Mouse (Mus musculus) gonadal fat pad, adult 2 months (tissue): ENCODE results near the gene Klkb1. TPM values are rescaled to one million over a fixed set of nuclear protein-coding genes. Genes with fewer than 3 reads are reported as not detected.
A peak's percentile ranks its signal among the peaks of the same experiment; 100 is the strongest.

Source experiments
- DNase-seq: peaks from one replicate; pipeline ENCODE4 v3.0.0-alpha.2; 2012; ENCODE audit warnings: low read depth
- polyA plus RNA-seq: library from polyadenylated mRNA; depleted of rRNA; stranded (reverse); fragments of >200 nt; gene quantifications from 2 replicates; pipeline ENCODE4 v1.2.3, GENCODE M21; 2012; rRNA removed

The Klkb1 gene
- polyA plus RNA-seq, 1 experiment: 0.45 TPM

- no peak for DNase-seq
These were observed 26.2 kb downstream of the Klkb1 start for GRCm38 (mm10) chr8:45268485-45268884.

GRCm38 (mm10) chr8:45267611-45268391 lies 26.9 kb downstream of the Klkb1 start:
- DNase-seq: no peak

- DNase-seq: no peak
These were observed 27.7 kb downstream of the Klkb1 start for GRCm38 (mm10) chr8:45266993-45267392.

GRCm38 (mm10) chr8:45264918-45265317 lies 29.7 kb downstream of the Klkb1 start:
- DNase-seq: no peak

- no peak for DNase-seq
These were observed 31.8 kb downstream of the Klkb1 start for GRCm38 (mm10) chr8:45262851-45263250.

GRCm38 (mm10) chr8:45261920-45262319 lies 32.7 kb downstream of the Klkb1 start, which contains the start of gene F11:
F11 (minus strand) TSS chr8:45262031.
- DNase-seq: no peak

GRCm38 (mm10) chr8:45258421-45258820 lies 36.2 kb downstream of the Klkb1 start:
- no peak for DNase-seq

GRCm38 (mm10) chr8:45255040-45255439 lies 39.6 kb downstream of the Klkb1 start:
- DNase-seq: no peak

- DNase-seq: peak; percentile 16
These were observed 40.3 kb downstream of the Klkb1 start for GRCm38 (mm10) chr8:45254194-45254842.

- DNase-seq: no peak
These were observed 41.1 kb downstream of the Klkb1 start for GRCm38 (mm10) chr8:45253586-45253985.

- no peak for DNase-seq
These were observed 41.5 kb downstream of the Klkb1 start for GRCm38 (mm10) chr8:45253111-45253510.

- DNase-seq: no peak
These were observed 48.4 kb downstream of the Klkb1 start for GRCm38 (mm10) chr8:45246307-45246706.

GRCm38 (mm10) chr8:45239363-45239762 lies 55.3 kb downstream of the Klkb1 start:
- no peak for DNase-seq

GRCm38 (mm10) chr8:45238282-45238681 lies 56.4 kb downstream of the Klkb1 start:
- DNase-seq: no peak

GRCm38 (mm10) chr8:45236164-45236912 lies 58.3 kb downstream of the Klkb1 start:
- no peak for DNase-seq

- DNase-seq: no peak
These were observed 59.4 kb downstream of the Klkb1 start for GRCm38 (mm10) chr8:45235228-45235627.

- DNase-seq: no peak
These were observed 61.4 kb downstream of the Klkb1 start for GRCm38 (mm10) chr8:45233256-45233655.

Other genes starting within 250 kb of the Klkb1 start
- not detected in 2 replicates for gene Mtnr1a, start 225.7 kb downstream of the Klkb1 start, polyA plus RNA-seq
- not detected in 2 replicates for gene F11, start 32.8 kb downstream of the Klkb1 start, polyA plus RNA-seq
- 0.28 and 0.58 TPM in 2 replicates for gene Gm45753, start 13.6 kb upstream of the Klkb1 start, polyA plus RNA-seq
- 7.1 and 11.0 TPM in 2 replicates for gene Cyp4v3, start 38.4 kb upstream of the Klkb1 start, polyA plus RNA-seq
- gene Fam149a, start 87.4 kb upstream of the Klkb1 start, polyA plus RNA-seq: 8.5 and 9.5 TPM in 2 replicates
- gene Tlr3, start 116.2 kb upstream of the Klkb1 start, polyA plus RNA-seq: 6.1 and 6.2 TPM in 2 replicates
- 62.7 and 66.3 TPM in 2 replicates for gene Sorbs2, start 212.9 kb upstream of the Klkb1 start, polyA plus RNA-seq